Mouse (Mus musculus) embryonic fibroblast, embryonic 13.5 days (primary cell): ENCODE measurements at regions not wholly inside any gene's neighbourhood (a gene's known extent, or its start where the extent isn't known, plus 50 kb on each side); places are given as distances from the start of the nearest gene placed in this dataset.

Source experiments
- H3K27ac ChIP-seq: 2 replicates; pipeline ENCODE4 v1.5.1; 2012; ENCODE audit warnings: low read length, control low read depth, inconsistent platforms; ENCODE audit not compliant: insufficient read depth
- H3K4me1 ChIP-seq: 2 replicates; pipeline ENCODE4 v1.6.1; 2011; ENCODE audit warnings: low read length; ENCODE audit not compliant: control insufficient read depth, insufficient read depth
- H3K4me3 ChIP-seq: 2 replicates; pipeline ENCODE4 v1.5.1; 2011; ENCODE audit warnings: mild to moderate bottlenecking, control low read depth, low read length; ENCODE audit not compliant: insufficient read depth
- CTCF ChIP-seq: IDR thresholded peaks from 2 replicates; pipeline ENCODE4 v1.5.1; 2011; ENCODE audit warnings: mild to moderate bottlenecking, control low read depth, low read length, moderate library complexity, borderline replicate concordance; ENCODE audit not compliant: insufficient read depth
- POLR2A ChIP-seq: IDR thresholded peaks from 2 replicates; pipeline ENCODE4 v1.6.1; 2011; ENCODE audit warnings: low read depth, mild to moderate bottlenecking, control low read depth, low read length, moderate library complexity

DNA sequence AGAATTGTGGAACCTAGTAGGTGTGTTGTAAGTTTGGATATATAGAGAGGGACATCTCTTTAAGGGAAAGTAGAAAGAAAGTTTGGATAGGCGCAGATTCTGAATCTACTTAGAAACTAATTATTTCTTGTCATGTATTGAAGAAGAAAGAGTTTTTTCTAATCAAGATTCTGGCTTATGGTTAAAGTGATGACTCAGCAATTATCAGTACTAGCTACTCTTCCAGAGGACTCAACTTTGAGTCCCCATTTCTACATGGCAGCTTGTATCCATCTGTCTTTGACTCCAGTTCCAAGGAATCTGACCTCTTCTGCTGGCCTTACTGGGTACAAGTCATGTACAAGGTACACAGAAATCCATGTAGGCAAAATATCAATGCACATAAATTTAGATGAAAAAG lies 2767.1 kb downstream of the Gm37988 start:
- H3K4me3 ChIP-seq, result no peak overlapping the region
- H3K27ac ChIP-seq, result no peak overlapping the region
- no peak for TF ChIP-seq CTCF
- no peak for TF ChIP-seq POLR2A
- H3K4me1 ChIP-seq, result no peaks in the 10 kb centered on the region

DNA sequence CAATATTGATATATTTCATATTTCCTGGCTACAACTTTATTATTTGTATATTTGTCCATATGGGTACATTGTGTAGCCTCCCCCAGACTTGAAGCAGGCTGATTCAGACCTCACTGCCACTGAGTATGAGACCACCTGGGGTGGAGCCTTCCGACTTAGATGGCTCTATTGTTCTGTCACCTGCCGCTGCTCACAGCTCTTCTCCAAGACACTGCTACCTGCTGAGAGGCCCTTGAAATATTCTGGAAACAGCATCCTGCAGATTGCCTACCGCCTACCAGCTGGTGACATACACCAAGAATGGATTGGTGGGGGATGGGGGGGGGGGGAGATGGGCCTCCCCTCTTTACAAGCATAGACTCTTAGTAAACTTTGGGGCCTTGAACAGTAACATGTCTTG lies 2778.7 kb downstream of the Gm37988 start:
- TF ChIP-seq POLR2A (no peak), CTCF (no peak)
- H3K4me3 ChIP-seq, result no peak overlapping the region
- H3K4me1 ChIP-seq, result no peaks in the 10 kb centered on the region
- no peak overlapping the region for H3K27ac ChIP-seq

DNA sequence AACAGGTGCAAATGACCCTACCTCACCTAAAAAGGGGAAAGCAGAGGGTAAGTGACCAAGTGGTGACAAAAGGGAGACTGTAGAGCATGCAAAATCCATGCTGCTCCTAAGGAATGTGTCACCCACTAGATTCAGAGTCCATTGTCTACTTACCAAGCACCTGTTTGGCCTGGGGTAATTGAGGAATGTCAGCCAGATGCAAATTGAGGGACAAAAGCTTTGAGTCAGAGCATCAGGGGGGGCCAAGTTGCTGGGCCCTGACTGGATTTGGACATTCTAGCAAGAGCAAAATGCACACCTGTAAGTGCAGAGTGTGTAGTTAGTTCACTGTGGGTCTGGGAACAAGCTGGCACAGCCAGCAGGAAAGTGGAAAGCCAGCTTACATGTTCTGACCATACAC lies 2783.6 kb downstream of the Gm37988 start:
- no peaks in the 10 kb centered on the region for H3K4me1 ChIP-seq
- no peak overlapping the region for H3K4me3 ChIP-seq
- TF ChIP-seq POLR2A (no peak), CTCF (no peak)

More for the DNA sequence above, 2783.6 kb downstream of the Gm37988 start:
- no peak overlapping the region for H3K27ac ChIP-seq
